Comparison of ENCODE assay signal across 7 mouse cellular contexts in the genomic region with DNA sequence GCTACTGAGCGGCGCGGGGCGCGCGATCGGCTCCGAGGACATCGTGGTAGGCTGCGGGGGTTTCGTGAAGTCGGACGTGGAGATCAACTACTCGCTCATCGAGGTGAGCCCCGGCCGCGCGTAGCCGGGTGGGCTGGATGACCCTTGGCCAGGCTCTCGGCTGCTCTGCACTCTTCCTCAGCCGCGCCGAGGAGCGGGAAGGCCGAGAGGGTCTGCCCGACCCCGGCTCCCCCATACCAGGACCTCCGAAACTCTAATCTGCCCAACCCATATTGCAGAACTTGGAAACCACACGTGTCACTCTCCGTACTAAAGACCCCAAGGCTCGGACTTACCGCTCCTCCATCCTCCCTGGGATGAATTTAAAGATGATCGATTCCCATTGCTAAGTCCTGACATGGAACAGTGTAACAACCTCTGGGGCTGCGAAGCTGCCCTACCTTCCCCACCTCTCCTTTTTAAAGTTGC. TPM values are rescaled to one million over a fixed set of nuclear protein-coding genes. Genes with fewer than 3 reads are reported as not detected.
DNase-seq lines count a peak whose midpoint lies in the region; ATAC-seq and TF ChIP-seq lines count a peak whose summit lies in the region.

No protein-coding gene starts in this region.

- H3K4me1 ChIP-seq in neural tube, embryonic 11.5 days (ENCODE audit: control insufficient read depth, insufficient read depth, low read length): peaks cover 8% of the 10 kb centered on the region
- peaks cover 8% of the 10 kb centered on the region for H3K4me1 ChIP-seq in forebrain, embryonic 11.5 days (replicated peaks; ENCODE audit: control insufficient read depth, insufficient read depth, low read length)
- H3K4me1 ChIP-seq in limb, embryonic 15.5 days: peaks cover 19% of the 10 kb centered on the region
- H3K4me1 ChIP-seq in stomach, postnatal 0 days (replicated peaks; ENCODE audit: control insufficient read depth, insufficient read depth): peaks cover 6% of the 10 kb centered on the region; the same call in 1 of the 2 replicates

- under 1% methylated on average over 35 of the region's 35 CpGs for WGBS in neural tube, embryonic 11.5 days
- WGBS in forebrain, embryonic 11.5 days: 1% methylated on average over 35 of the region's 35 CpGs
- WGBS in limb, embryonic 15.5 days: under 1% methylated on average over 34 of the region's 35 CpGs
- under 1% methylated on average over 35 of the region's 35 CpGs for WGBS in stomach, postnatal 0 days

- H3K9me3 ChIP-seq in neural tube, embryonic 11.5 days (ENCODE audit: control insufficient read depth, low read length): no peaks in the 10 kb centered on the region
- H3K9me3 ChIP-seq in forebrain, embryonic 11.5 days (ENCODE audit: control insufficient read depth, low read length): no peaks in the 10 kb centered on the region
- no peaks in the 10 kb centered on the region for H3K9me3 ChIP-seq in limb, embryonic 15.5 days
- H3K9me3 ChIP-seq in stomach, postnatal 0 days (ENCODE audit: control insufficient read depth, low read length): no peaks in the 10 kb centered on the region

- H3K27me3 ChIP-seq in neural tube, embryonic 11.5 days (ENCODE audit: control insufficient read depth, insufficient read depth, low read length): no peaks in the 10 kb centered on the region
- H3K27me3 ChIP-seq in forebrain, embryonic 11.5 days (ENCODE audit: control insufficient read depth, insufficient read depth, low read length): no peaks in the 10 kb centered on the region
- H3K27me3 ChIP-seq in limb, embryonic 15.5 days: no peaks in the 10 kb centered on the region
- H3K27me3 ChIP-seq in stomach, postnatal 0 days (ENCODE audit: control insufficient read depth, insufficient read depth, low read length): no peaks in the 10 kb centered on the region

- H3K4me2 ChIP-seq in neural tube, embryonic 11.5 days (ENCODE audit: low read depth): peak overlapping the region; percentile 64
- peak overlapping the region; percentile 86 for H3K4me2 ChIP-seq in forebrain, embryonic 11.5 days (ENCODE audit: low read depth, low read length, severe bottlenecking)
- H3K4me2 ChIP-seq in limb, embryonic 15.5 days: peak overlapping the region; percentile 68
- H3K4me2 ChIP-seq in stomach, postnatal 0 days (replicated peaks; ENCODE audit: low read depth): peak overlapping the region; percentile 97

- peak overlapping the region; percentile 66 for H3K9ac ChIP-seq in neural tube, embryonic 11.5 days (ENCODE audit: low read length)
- peak overlapping the region; percentile 67 for H3K9ac ChIP-seq in forebrain, embryonic 11.5 days (ENCODE audit: low read length)
- H3K9ac ChIP-seq in limb, embryonic 15.5 days: peak overlapping the region; percentile 73
- peak overlapping the region; percentile 84 for H3K9ac ChIP-seq in stomach, postnatal 0 days (ENCODE audit: low read length)

- peaks cover 4% of the 10 kb centered on the region for H3K36me3 ChIP-seq in neural tube, embryonic 11.5 days (ENCODE audit: control insufficient read depth, insufficient read depth, low read length)
- H3K36me3 ChIP-seq in forebrain, embryonic 11.5 days (ENCODE audit: control insufficient read depth, insufficient read depth, low read length): no peaks in the 10 kb centered on the region
- H3K36me3 ChIP-seq in limb, embryonic 15.5 days: peaks cover 16% of the 10 kb centered on the region
- H3K36me3 ChIP-seq in stomach, postnatal 0 days (ENCODE audit: control insufficient read depth, insufficient read depth, low read length): peaks cover under 1% of the 10 kb centered on the region; the same call in 1 of the 2 replicates

- peak; percentile 76 for ATAC-seq in neural tube, embryonic 11.5 days (ENCODE audit: insufficient read depth, low FRiP score, low TSS enrichment)
- ATAC-seq in forebrain, embryonic 11.5 days (replicated peaks; ENCODE audit: low FRiP score): no peak
- peak; percentile 31; the same call in 1 of the 2 replicates for ATAC-seq in limb, embryonic 15.5 days (ENCODE audit: insufficient number of reproducible peaks, low FRiP score, low TSS enrichment, low read depth)
- no peak; the same call in 1 of the 2 replicates for ATAC-seq in stomach, postnatal 0 days (ENCODE audit: low FRiP score, low TSS enrichment)

- no peak for DNase-seq in neural tube, embryonic 11.5 days (ENCODE audit: low spot score)
- DNase-seq in neural tube, embryonic 10.5 days (ENCODE audit: extremely low spot score, low spot score): no peak
- DNase-seq in forebrain, embryonic 11.5 days (ENCODE audit: low spot score): no peak
- no peak for DNase-seq in stomach, postnatal 0 days (ENCODE audit: low spot score)
- no peak for DNase-seq in right cerebral cortex, postnatal 25 days
- DNase-seq in urinary bladder, adult 18-20 months (ENCODE audit: low spot score in 2 of 2): no peak

- TF ChIP-seq EP300 in stomach, postnatal 0 days (optimal IDR thresholded peaks at IDR 0.05): peak; percentile 25

- no peak for TF ChIP-seq CTCF in stomach, postnatal 0 days (IDR thresholded peaks at IDR 0.05; ENCODE audit: low read depth)

- H3K4me3 ChIP-seq in neural tube, embryonic 11.5 days (ENCODE audit: low read depth, low read length): peak overlapping the region; percentile 77
- H3K4me3 ChIP-seq in forebrain, embryonic 11.5 days (ENCODE audit: low read depth, low read length): peak overlapping the region; percentile 92
- H3K4me3 ChIP-seq in limb, embryonic 15.5 days: peak overlapping the region; percentile 82
- H3K4me3 ChIP-seq in stomach, postnatal 0 days (ENCODE audit: low read depth, low read length): peak overlapping the region; percentile 86

- H3K27ac ChIP-seq in neural tube, embryonic 11.5 days (ENCODE audit: low read depth, low read length): no peak overlapping the region
- H3K27ac ChIP-seq in forebrain, embryonic 11.5 days (ENCODE audit: low read depth, low read length): no peak overlapping the region
- no peak overlapping the region for H3K27ac ChIP-seq in limb, embryonic 15.5 days
- H3K27ac ChIP-seq in stomach, postnatal 0 days (replicated peaks): no peak overlapping the region

RNA-seq across cellular contexts. Expression of gene Nomo1, which starts 0.4 kb away (rescaled TPM):
- 18.0 and 19.2 TPM in 2 replicates for polyA plus RNA-seq in neural tube, embryonic 11.5 days (2014; fragmentation: Nextera tagmentation; extraction: Ambion mirVana)
- polyA plus RNA-seq in forebrain, embryonic 11.5 days (2014; fragmentation: Nextera tagmentation; extraction: Ambion mirVana): 20.2 TPM in 2 replicates
- 32.4 and 35.3 TPM in 2 replicates for polyA plus RNA-seq in limb, embryonic 15.5 days (2015; fragmentation: Nextera tagmentation; extraction: Ambion mirVana)
- 19.3 and 20.3 TPM in 2 replicates for polyA plus RNA-seq in stomach, postnatal 0 days (2015; fragmentation: Nextera tagmentation; extraction: Ambion mirVana)

RNA-seq across cellular contexts. Expression of gene Abcc6, which starts 3.8 kb away (rescaled TPM):
- polyA plus RNA-seq in neural tube, embryonic 11.5 days (2014; fragmentation: Nextera tagmentation; extraction: Ambion mirVana): 0.15 and 0.20 TPM in 2 replicates
- polyA plus RNA-seq in forebrain, embryonic 11.5 days (2014; fragmentation: Nextera tagmentation; extraction: Ambion mirVana): 0.15 and 0.20 TPM in 2 replicates
- 0.29 and 0.35 TPM in 2 replicates for polyA plus RNA-seq in limb, embryonic 15.5 days (2015; fragmentation: Nextera tagmentation; extraction: Ambion mirVana)
- polyA plus RNA-seq in stomach, postnatal 0 days (2015; fragmentation: Nextera tagmentation; extraction: Ambion mirVana): 0.44 and 0.87 TPM in 2 replicates

Comparison
In these comparisons a context has a peak if more than half of its experiments do, and no peak if none do; other contexts are left out.
1. ATAC-seq: peak in neural tube, embryonic 11.5 days (single experiment) and limb, embryonic 15.5 days (single experiment); none in forebrain, embryonic 11.5 days (single experiment) and stomach, postnatal 0 days (single experiment).
2. Peak in every context shown above with its lines, with median percentiles within 50 percentile points of each other: H3K4me2 ChIP-seq, H3K4me3 ChIP-seq and H3K9ac ChIP-seq.